Mouse (Mus musculus) myocyte (in vitro differentiated cells): ENCODE results near the gene Gm27021.

Source experiments
- CEBPB ChIP-seq: IDR thresholded peaks from 2 replicates; pipeline ENCODE4 v1.6.1; 2011; ENCODE audit warnings: mild to moderate bottlenecking, moderate library complexity; ENCODE audit not compliant: poor library complexity, insufficient read depth, severe bottlenecking
- E2F4 ChIP-seq: IDR thresholded peaks from one replicate; pipeline ENCODE4 v1.6.1; 2011; ENCODE audit warnings: mild to moderate bottlenecking, control low read depth, moderate library complexity; ENCODE audit not compliant: insufficient read depth
- MAX ChIP-seq: IDR thresholded peaks from one replicate; pipeline ENCODE4 v1.6.1; 2011; ENCODE audit warnings: low read depth, mild to moderate bottlenecking, control low read depth
- MYOG ChIP-seq, 3 experiments: IDR thresholded peaks; one replicate each; pipeline ENCODE4 v1.6.1; 2011; ENCODE audit warnings: control low read depth in 2 of 3, low read depth in 2 of 3, mild to moderate bottlenecking in 2 of 3; ENCODE audit not compliant: insufficient read length in 2 of 3, control insufficient read depth in 1 of 3, insufficient read depth in 1 of 3
- POLR2A ChIP-seq: IDR thresholded peaks from one replicate; pipeline ENCODE4 v1.6.1; 2011; ENCODE audit warnings: low read depth, mild to moderate bottlenecking, control low read depth, moderate library complexity; ENCODE audit not compliant: insufficient read length
- SRF ChIP-seq: IDR thresholded peaks from one replicate; pipeline ENCODE4 v1.6.1; 2011; ENCODE audit warnings: low read depth; ENCODE audit not compliant: control insufficient read depth, insufficient read length
- TCF12 ChIP-seq: IDR thresholded peaks from one replicate; pipeline ENCODE4 v1.6.1; 2011; ENCODE audit warnings: mild to moderate bottlenecking, control low read depth; ENCODE audit not compliant: poor library complexity, insufficient read depth, severe bottlenecking
- TCF3 ChIP-seq: IDR thresholded peaks from one replicate; pipeline ENCODE4 v1.6.1; 2011; ENCODE audit warnings: low read depth, control low read depth; ENCODE audit not compliant: insufficient read length
- USF1 ChIP-seq: IDR thresholded peaks from one replicate; pipeline ENCODE4 v1.6.1; 2011; ENCODE audit warnings: low read depth, mild to moderate bottlenecking, control low read depth, moderate library complexity

DNA sequence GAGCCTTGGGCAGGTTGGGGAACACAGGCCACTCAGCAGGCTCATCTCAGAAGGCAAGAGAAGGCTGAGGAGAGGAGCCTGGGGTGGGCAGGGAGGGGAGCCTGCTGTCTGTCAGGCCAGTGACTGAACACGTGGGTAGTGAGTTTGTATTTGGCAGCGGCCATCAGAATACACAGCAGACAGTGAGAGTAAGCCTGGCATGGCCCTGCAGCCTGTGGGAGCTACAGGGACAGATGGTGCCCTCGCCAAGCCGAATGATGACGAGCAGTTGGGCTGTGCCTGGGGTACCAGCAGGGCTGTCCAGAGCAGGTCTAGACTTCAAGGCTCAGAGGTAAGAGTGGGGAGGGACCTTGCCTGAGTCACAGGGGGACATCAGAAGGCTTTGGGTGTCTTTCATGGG lies 40.6 kb downstream of the Gm27021 start:
- TF ChIP-seq POLR2A (no peak), TCF3 (no peak), MYOG (IDR thresholded peaks at IDR 0.05; ENCODE audit: control insufficient read depth in 1 of 3, insufficient read depth in 1 of 3, insufficient read length in 2 of 3, low read depth in 2 of 3) (no peak), CEBPB (no peak), MAX (no peak), E2F4 (no peak), USF1 (no peak), SRF (no peak), TCF12 (no peak)
